Mouse (Mus musculus) lung, postnatal 0 days (tissue): ENCODE data around the gene Fhit.

Experiments
- CTCF ChIP-seq: IDR thresholded peaks from 2 replicates; pipeline ENCODE4 v1.5.1; 2016; ENCODE audit warnings: antibody characterized with exemption, mild to moderate bottlenecking
- EP300 ChIP-seq: IDR thresholded peaks from 2 replicates; pipeline ENCODE4 v1.6.1; 2016; ENCODE audit warnings: antibody characterized with exemption, mild to moderate bottlenecking, control low read depth

DNA sequence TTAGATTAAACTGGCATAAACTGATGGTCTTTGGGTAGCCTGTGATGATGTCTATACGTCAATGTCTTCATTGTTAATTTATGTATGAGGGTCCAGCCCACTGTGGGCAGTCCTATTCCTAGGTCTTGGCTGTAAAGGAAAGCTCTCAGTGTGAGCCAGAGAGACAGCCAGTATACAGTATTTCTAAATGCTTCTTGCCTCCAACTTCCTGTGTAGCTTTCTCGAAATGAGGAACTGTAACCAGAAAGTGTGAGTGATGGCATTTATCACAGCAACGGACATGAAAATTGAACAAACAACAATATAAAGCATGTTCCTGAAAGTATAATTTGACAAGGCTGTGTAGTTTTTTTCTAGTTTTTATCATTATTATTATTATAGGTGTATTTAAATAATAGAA lies 952.8 kb downstream of the Fhit start:
- TF ChIP-seq CTCF: no peak
- no peak for TF ChIP-seq EP300
